Mouse (Mus musculus): ENCODE measurements at regions not wholly inside any gene's neighbourhood (a gene's known extent, or its start where the extent isn't known, plus 50 kb on each side); places are given as distances from the start of the nearest gene placed in this dataset.
A peak's percentile ranks its signal among the peaks of the same experiment; 100 is the strongest.
"Not testable (repeated sequence)": the region's sequence is repeated elsewhere in the genome, so short reads cannot be mapped to it uniquely, and the experiment has no call there.

DNA sequence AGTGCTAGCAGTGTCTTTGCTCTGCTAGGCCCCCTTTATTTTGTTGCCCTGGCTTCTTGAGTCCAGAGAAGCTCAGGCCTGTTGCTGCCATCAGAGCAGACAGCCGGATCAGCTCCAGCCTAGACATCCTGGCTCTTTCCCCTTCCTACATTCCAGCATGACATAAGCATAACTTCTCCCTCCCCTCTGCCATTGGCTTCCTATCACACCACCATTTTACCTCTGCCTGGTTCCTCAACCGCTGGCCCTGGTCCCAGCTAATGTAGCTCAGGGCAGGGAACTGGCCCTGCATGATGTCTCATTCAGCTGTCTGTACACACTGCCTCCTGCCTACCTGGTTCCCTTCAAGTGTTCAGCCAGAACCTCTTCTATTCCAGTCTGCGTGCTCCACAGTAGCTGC, 146.5 kb downstream of the Tmem121 start:
- peak in 1 of 2 experiments; percentile 57 for DNase-seq (ENCODE audit: low spot score in 2 of 2)

DNA sequence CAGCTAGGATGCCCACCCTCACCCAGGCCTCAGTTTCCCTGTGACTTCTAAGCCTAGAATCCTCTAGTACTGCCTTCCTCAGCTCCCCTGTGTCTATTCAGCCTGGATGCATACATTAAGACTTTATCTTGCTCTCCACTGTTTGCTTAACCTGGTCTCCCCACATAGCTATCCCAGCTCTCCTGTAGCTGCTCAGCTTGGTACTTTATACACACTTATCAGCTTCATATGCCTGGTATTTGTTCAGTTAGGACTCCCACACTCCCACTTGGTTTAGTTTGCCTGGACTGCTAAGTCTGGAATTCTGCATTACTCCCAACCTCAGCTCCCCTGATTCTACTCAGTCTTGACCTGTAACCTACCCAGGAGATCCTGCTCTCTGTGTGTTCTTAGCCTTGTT, 147.7 kb downstream of the Tmem121 start:
- no peak for DNase-seq (ENCODE audit: low spot score in 2 of 2)

DNA sequence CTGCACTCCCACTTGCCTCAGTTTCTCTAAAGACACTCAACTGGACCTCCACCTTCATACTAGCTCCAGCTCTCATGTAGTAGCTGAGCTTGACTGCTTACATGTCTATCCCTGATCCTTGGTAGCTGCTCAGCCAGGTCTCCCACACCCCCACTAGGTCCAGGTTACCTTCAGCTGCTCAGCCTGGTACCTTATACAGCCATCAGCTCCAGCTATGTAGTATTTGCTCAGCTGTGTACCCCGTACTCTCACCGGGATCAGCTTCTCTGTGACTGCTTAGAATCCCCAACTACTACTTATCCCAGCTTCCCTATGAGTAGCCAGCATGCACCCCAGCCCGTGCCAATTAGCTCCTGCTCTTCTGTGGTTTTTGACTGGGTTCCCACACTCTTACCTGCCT, 148.1 kb downstream of the Tmem121 start:
- DNase-seq (ENCODE audit: low spot score in 2 of 2): not testable (repeated sequence)

DNA sequence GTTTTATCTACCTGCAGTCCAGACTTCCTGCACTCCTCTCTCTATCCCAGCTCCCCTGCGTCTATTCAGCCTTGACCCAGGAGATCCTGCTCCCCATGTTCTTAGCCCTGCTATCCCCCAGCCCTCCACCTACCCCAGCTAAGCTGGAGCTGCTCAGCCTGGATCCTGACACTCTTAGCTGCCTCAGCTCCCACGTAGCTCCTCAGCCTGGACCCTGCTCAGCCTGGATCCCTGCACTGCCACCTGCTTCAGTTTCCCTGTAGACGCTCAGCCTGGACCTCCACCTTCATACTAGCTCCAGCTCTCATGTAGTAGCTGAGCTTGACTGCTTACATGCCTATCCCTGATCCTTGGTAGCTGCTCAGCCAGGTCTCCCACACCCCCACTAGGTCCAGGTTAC, 151.5 kb downstream of the Tmem121 start:
- DNase-seq (ENCODE audit: low spot score in 2 of 2): peak in 1 of 2 experiments; percentile 38

DNA sequence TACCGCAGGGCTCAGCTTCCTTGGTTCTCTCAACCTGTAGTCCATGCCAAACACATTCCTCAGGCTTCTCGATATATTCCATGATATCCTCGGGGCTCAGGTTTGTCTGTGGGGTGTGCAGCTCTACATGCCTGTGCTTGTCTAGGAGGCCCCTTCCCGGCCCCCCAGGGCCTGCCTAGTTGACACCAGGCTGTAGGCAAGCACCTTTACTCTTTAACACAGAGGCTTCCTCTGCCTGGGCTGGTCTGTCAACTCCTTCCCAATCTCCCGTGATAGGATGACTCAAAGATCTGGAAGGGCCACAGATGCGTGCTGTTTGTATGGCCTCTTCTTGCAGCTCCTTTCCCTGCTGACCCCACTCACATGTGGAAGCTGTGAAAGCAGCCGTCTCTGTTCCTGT, 150.4 kb upstream of the Adam6b start:
- peak in 1 of 2 experiments; percentile 54 for DNase-seq (ENCODE audit: low spot score in 2 of 2)

DNA sequence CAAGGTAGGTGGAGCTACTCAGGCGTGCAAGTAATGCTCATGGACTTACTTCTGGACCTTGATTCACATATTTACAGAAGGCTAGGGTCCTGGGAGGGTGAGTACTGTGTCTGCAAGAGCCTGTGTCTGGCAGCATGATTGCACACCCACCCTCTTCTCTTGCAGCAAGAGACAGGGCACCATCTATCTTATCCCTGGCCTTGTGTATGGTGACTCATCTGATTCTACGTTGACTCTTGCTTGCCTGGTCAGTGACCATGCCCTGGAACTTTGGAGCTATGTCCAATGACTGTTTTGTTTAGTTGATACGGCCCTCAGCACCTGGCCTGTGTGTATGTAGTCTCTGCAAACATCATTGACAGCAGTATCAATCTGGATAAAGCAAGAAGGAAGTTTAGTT, 148.3 kb upstream of the Adam6b start:
- peak in 1 of 2 experiments; percentile 25 for DNase-seq (ENCODE audit: low spot score in 2 of 2)

DNA sequence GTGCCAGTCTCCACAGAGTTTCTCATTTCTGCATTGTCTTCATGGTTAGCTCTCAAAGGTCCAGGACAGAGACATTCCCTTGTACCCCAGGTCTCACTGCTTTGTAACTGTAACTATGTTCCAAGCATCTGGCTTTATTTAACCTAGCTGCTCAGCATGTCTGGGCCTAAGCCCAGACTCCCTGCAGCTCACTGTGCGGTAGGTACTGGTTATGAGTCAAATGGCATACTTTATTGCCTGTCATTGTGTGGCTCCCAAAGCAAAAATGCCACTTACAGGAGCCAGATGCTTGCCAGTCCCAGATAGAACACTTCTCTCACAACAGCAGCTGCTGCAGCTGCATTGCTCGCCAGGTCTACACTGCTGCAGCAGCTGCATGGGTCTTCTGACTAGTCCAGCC, 134.2 kb upstream of the Adam6b start:
- DNase-seq (ENCODE audit: low spot score in 2 of 2): no peak

DNA sequence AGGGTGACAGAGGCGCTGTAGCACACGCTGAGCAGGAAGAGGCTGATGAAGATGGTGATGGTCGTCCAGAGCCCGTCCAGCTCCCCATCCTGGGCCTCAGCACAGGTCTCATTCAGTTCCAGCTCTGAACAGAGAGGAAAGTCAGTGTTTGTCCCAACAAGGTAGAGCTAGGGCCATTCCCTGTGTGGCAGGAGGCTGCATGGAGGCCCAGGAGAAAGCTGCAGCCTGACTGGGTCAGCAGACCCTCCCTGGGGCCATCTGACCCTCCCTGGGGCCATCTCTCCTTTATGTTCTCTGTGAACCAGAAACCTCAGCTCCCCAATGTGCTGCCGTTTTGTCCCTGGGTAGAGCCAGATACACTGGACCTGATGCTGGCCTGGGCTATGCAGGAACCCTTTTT, 131.2 kb upstream of the Adam6b start:
- DNase-seq (ENCODE audit: low spot score in 2 of 2): no peak

DNA sequence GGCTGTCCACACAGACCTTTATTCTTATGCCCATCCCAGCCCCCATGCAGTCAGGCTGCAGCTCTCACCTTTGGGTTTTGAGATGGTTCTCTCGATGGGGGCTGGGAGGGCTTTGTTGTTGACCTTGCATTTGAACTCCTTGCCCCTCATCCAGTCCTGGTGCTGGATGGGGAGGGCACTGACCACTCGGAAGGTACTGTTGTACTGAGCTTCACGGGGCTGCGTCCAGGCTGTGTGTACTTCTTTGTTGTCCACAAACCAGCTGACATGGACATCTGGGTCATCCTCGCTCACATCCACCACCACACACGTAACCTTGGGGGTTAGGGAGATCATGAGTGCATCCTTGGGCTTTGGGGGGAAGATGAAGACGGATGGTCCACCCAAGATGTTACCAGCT, 129.3 kb upstream of the Adam6b start:
- DNase-seq (ENCODE audit: low spot score in 2 of 2): no peak

DNA sequence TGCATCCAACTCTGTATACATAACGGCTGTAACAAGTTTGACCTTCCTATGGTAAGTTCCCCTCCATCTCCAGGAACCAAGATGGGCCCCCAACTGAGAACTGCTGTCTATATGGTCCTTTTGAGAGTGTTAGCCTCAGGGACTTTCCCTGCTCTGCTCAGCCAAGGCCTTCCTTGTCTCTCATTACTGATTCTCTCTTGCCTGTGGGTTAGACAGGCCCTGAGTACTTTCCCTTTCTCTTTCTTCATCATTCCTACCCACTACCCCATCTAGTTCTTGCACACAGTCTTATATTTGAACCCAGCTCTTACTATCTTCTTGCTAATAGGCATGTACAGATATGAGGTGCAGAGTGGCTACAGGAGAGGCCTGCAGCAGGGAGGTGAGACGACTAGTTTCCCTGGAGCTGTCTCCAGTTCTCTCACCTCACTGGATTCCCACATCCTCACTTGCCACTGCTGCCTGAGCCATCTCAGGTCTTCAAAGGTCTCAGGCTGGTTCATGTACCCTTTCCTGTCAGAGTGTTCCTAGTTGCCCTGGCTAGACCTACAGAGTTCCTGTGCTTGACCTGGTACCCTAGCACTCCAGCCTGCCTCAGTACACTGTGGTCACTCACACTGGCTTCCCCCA, 126.8 kb upstream of the Adam6b start:
- no peak for DNase-seq (ENCODE audit: low spot score in 2 of 2)

DNA sequence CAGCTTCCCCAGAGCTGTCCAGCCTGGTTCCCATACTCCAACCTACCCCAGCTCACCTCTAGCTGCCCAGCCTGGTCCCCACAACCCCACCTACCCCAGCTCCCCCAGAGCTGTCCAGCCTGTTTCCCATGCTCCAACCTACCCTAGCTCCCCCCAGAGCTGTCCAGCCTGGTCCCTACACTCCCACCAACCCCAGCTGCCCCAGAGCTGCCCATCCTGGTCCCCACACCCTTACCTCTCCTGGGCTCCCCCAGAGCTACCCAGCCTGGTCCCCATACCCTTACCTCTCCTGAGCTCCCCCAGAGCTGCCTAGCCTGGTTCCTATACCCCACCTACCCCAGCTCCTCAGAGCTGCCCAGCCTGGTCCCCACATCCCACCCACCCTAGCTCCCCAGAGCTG, 125.3 kb upstream of the Adam6b start:
- DNase-seq (ENCODE audit: low spot score in 2 of 2): no peak

DNA sequence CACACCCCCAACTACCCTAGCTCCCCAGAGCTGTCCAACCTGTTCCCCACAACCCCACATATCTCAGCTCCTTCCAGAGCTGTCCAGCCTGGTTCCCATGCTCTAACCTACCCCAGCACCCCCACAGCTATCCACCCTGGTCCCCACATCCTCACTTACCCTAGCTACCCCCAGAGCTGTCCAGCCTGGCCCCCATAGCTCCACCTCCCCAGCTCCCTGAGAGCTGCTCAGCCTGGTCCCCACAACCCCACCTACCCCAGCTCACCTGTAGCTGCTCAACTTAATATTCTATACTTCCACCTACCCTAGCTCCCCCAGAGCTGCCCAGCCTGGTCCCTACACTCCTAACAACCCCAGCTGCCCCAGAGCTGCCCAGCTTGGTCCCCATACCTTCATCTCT, 124.9 kb upstream of the Adam6b start:
- no peak for DNase-seq (ENCODE audit: low spot score in 2 of 2)

DNA sequence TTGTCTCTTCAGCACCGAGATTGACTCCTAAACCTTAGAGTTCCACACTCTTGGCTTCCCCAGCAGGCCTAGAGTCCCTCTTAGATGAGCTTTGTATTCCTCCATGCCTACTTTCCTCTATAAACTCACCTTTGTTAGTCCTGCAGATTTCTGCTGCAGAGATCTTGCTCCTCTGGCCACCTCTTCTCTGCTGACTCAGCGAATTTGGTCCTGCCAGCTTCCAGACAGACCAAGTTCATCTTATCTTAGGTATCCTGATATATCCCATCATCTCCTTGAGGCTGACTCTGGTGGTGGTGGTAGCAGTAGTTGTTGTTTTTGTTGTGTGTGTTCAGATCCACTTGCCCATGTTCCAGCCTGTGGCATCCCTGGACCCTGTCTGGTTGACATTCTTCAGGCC, 123.5 kb upstream of the Adam6b start:
- DNase-seq (ENCODE audit: low spot score in 2 of 2): no peak

DNA sequence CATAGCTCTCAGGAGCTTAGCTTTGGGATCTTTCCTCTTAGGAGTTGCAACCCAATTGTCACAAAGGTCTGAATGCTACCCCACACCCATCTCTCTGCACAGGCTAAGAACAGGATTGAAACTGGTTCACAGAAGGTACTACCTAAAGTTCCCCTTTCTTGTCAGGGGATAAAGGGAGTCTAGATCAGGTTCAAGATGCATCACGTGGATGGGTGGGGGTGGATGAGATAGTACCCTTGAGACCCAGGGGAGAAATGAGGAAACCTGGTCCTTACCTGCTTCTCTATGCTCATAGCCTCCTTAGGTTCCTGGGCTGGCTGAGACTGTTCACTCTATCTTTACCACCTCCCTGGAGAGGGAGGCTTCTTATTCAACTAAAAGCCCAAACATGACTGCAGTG, 122.9 kb upstream of the Adam6b start:
- no peak for DNase-seq (ENCODE audit: low spot score in 2 of 2)

DNA sequence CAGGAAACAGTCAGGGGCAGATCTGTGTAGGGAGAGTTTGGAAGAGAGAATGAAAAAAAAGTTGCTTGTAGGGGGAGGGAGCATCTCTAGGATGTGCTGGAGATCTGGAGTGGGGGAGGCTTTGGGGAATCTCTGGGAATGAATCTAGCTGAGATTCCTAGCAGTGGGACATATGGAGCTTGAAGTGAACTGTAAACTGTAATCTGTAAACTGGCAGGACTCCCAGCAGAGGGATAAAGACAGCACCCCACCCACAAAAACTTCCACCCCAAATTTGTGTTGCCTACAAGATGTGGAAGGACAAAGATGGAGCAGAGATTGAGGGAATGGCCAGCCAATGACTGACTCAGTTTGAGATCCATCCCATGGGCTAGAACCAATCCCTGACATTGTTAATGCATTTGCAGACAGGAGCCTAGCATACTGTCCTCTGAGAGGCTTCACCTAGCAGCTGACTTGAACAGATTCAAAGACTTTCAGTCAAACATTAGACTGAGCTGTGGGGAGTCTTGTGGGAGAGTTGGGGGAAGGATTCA, 87.7 kb upstream of the Adam6b start:
- no peak for DNase-seq (ENCODE audit: low spot score in 2 of 2)

DNA sequence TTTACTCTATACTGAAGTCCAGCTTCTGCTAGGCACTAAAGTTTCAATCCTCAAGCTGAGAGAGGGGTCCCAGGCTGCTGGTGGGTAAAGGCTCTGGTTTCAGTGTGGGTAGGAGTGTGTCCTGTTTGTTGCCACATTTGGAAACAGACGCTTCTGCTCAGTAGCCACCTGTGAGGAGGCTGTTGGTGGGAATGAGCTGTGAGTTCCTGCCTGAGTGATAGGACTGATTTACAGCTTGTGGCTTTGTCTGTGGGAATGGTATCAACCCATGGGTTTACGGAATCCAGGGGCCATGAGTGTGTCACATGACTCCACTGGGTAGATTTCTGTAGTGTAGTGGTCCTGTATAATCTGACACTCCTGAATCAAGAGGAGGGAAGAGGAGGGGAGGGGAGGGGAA, 86.5 kb upstream of the Adam6b start:
- no peak for DNase-seq (ENCODE audit: low spot score in 2 of 2)

DNA sequence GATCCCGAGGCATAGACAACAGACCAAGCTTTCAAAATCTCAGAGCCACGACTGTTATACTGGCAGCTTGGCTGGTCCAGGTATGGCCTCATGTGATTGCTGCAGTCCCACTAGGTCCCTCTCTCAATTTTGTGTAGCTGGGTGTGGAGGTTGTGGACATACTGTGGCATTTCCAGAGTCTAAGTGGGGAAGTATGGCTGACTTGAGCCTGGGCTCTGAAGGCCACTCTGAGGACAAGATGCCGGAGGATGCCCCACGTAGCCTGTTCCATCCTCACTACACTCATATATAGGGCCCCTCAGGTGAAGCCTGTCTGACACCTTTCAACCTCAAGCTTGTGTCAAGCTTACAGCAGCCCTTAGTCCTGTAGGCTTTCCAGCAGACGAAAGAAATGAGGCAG, 78.2 kb upstream of the Adam6b start:
- no peak for DNase-seq (ENCODE audit: low spot score in 2 of 2)

DNA sequence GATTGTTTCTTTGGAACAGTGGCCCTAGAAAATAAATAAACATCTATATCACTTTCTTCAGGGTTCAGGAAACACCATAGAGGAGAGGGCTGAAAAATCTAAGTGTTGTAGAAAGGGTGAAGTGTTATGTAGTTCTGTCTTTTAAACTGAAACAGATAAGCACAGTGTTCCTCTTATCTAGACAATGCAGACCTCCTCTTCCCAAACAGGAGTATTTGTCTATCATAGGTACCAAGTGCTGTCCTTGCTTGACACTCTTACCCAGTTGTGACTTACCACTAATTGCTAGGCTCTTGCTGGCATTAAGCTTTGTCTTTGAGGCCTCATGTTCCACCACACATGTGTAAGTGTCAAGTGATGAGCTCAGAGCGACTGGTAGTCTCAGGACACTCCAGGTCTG, 75.3 kb upstream of the Adam6b start:
- DNase-seq (ENCODE audit: low spot score in 2 of 2): no peak

DNA sequence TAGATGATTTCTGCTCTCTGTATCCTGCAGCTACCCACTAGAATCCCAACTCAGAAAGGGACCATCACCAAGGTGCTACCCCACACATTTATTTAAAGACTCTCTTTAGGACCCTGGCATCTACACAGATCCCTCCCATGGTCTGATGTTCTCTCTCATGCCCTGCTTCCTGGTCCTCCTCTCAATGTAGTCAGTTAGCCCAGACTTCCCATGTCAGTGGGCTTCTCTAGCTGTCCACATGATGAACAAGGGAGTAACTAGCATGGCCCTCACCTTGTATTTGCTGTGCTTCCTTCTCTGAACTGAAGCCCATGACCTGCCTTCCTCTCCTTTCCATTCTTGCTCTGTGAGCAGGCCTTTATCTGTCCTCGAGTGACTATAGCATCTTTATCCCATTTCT, 71.8 kb upstream of the Adam6b start:
- DNase-seq (ENCODE audit: low spot score in 2 of 2): no peak

DNA sequence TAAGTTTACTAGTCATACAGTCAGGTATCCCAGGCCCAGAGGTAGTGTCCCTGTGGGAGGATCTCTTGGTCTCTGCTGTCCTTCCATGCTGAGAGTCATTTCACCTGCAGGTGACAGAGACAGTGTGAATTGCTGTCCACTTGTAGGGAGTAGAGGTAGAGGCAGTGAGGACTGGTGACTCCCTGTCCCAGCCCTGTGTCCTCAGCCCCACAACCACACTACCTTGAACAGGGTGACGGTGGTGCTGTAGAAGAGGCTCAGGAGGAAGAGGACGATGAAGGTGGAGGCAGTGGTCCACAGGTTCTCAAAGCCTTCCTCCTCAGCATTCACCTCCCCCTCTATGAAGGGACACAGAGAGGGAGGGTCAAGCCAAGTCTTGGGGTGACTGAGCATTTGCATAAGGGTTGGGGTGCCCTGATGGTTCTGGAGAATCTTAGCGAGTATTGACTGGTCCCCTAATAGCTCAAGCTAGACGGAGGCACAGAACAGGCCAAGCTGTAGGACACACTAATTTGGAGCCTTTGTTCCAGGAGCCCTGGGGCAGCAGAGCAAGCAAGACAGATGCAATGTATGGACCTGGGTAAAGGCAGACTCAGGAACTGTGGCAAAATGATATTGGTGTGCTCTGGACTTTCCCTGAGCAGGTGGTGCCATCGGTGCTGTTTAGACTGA, 70.4 kb upstream of the Adam6b start:
- DNase-seq (ENCODE audit: low spot score in 2 of 2): no peak

DNA sequence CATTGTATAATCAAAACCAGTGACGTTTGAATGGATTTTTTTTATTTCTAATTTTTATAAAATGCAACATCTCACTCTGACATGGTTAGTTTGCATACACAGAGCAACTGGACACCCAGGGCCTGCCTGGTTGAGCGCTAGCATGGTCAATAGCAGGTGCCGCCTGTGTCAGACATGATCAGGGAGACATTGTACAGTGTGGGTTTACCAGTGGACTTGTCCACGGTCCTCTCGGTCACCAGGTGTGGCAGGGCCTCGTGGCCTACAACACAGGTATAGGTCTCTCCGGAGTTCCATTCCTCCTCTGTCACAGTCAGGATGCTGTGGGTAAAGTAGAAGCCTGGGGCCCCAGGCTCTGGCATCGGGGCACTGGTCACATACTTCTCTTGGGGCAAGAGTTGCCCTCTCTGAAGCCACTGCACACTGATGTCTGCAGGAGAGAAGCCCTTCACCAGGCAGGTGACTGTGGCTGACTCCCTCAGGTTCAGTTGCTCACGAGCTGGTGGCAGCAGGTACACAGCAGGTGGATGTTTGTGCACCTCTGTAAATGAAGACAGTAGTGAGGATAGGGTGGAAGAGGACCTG, 68.5 kb upstream of the Adam6b start:
- DNase-seq (ENCODE audit: low spot score in 2 of 2): no peak

DNA sequence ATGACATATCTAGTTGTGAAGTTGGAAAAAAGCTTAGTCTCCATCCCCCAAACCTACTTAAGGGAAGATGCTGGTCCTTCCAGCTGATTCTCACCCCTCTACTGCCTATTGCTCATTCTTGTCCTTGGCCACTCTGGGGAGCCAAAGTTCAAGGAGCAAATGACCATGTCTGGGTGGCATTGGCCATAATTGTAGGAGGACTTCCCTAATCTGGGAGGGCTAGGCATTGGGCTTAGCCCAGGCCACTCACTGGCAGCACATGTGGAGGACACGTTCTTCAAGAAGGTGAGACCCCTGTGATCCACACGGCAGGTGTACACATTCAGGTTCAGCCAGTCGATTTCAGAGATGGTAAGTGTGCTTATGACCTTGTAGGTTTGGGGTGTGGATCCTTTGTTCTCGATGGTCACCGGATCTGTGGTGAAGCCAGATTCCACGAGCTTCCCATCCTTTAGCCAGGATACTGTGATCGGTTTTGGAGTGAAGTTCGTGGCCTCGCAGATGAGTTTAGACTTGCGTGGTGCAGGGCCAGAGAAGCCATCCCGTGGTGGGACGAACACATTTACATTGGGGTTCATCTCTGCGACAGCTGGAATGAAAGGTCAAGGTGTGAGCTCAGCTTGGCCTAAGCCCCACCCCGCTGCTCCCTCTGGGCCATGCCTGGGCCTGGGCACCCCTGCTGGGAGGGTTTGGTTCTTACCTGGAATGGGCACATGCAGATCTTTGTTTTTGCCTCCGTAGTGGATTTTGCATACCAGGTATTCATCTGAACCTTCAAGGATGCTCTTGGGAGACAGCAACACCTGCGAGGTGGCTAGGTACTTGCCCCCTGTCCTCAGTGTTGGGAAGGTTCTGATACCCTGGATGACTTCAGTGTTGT, 67.4 kb upstream of the Adam6b start:
- no peak for DNase-seq (ENCODE audit: low spot score in 2 of 2)
